Mouse (Mus musculus) heart, adult 2 months (tissue): ENCODE measurements around the gene Gpx3.

ENCODE experiments used
- CTCF ChIP-seq: fragments of 200-600 bp; IDR thresholded peaks from 2 replicates; pipeline ENCODE4 v1.8.1; 2022; ENCODE audit warnings: antibody characterized with exemption, mild to moderate bottlenecking, moderate library complexity
- POLR2A ChIP-seq: fragments of 200-500 bp; IDR thresholded peaks from 2 replicates; pipeline ENCODE4 v1.6.1; 2011; ENCODE audit warnings: mild to moderate bottlenecking, low read depth, low read length, control low read depth; ENCODE audit not compliant: insufficient read depth

- TF ChIP-seq CTCF (peak; percentile 20; the same call in 1 of the 2 replicates), POLR2A (no peak)
Observed at GRCm38 (mm10) chr11:54913841-54914240, 11.6 kb downstream of the Gpx3 start.
